Mouse (Mus musculus) embryonic facial prominence, embryonic 12.5 days (tissue): ENCODE measurements around the gene St3gal4. TPM values are rescaled to one million over a fixed set of nuclear protein-coding genes. Genes with fewer than 3 reads are reported as not detected.

ENCODE experiments used
- ATAC-seq: fragments of 200-750 bp; cut with Nextera tagmentation; 2 replicates; pipeline ENCODE4 v1.8.0; 2017; ENCODE audit not compliant: insufficient number of reproducible peaks, insufficient read depth, low FRiP score, low TSS enrichment
- H3K27ac ChIP-seq: fragments of 300-500 bp; sonication (generic); 2 replicates; pipeline ENCODE4 v1.5.1; 2016; ENCODE audit warnings: mild to moderate bottlenecking
- H3K27me3 ChIP-seq: fragments of 300-500 bp; sonication (generic); 2 replicates; pipeline ENCODE4 v1.6.1; 2016; ENCODE audit warnings: mild to moderate bottlenecking, moderate library complexity
- H3K36me3 ChIP-seq: fragments of 300-500 bp; sonication (generic); 2 replicates; pipeline ENCODE4 v1.6.1; 2016; ENCODE audit warnings: mild to moderate bottlenecking
- H3K4me1 ChIP-seq: fragments of 300-500 bp; sonication (generic); 2 replicates; pipeline ENCODE4 v1.6.1; 2016
- H3K4me2 ChIP-seq: fragments of 300-500 bp; sonication (generic); replicated peaks from 2 replicates; pipeline ENCODE4 v1.6.1; 2016; ENCODE audit warnings: mild to moderate bottlenecking, moderate library complexity
- H3K4me3 ChIP-seq: fragments of 300-500 bp; sonication (generic); 2 replicates; pipeline ENCODE4 v1.5.1; 2016; ENCODE audit warnings: mild to moderate bottlenecking
- H3K9ac ChIP-seq: fragments of 300-500 bp; sonication (generic); 2 replicates; pipeline ENCODE4 v1.6.1; 2016; ENCODE audit warnings: mild to moderate bottlenecking, moderate library complexity
- H3K9me3 ChIP-seq: fragments of 300-500 bp; sonication (generic); 2 replicates; pipeline ENCODE4 v1.6.1; 2016; ENCODE audit warnings: mild to moderate bottlenecking, moderate library complexity
- WGBS: fragments of 180-500 bp; shearing (Covaris S2); methylation state at CpG from one replicate; pipeline ENCODE4 v1.1.7; 2016; 5-methylcytosine and 5-hydroxymethylcytosine counted together
- polyA plus RNA-seq: library from polyadenylated mRNA; unstranded; fragments of >200 nt; fragmentation: Nextera tagmentation; extraction: Ambion mirVana; gene quantifications from 2 replicates; pipeline ENCODE4 v1.2.1, GENCODE M21; 2016

St3gal4 gene
- polyA plus RNA-seq, 1 experiment from 2014 or later: 32.4 TPM

- H3K36me3 ChIP-seq: no peaks in the 10 kb centered on the region
- H3K4me1 ChIP-seq: peaks cover 12% of the 10 kb centered on the region
- H3K27ac ChIP-seq: no peak overlapping the region
- no peaks in the 10 kb centered on the region for H3K27me3 ChIP-seq
- no peak overlapping the region for H3K4me2 ChIP-seq
- H3K4me3 ChIP-seq: no peak overlapping the region
- H3K9me3 ChIP-seq: no peaks in the 10 kb centered on the region
- no peak overlapping the region for H3K9ac ChIP-seq
- no peak for ATAC-seq
- WGBS: 50% methylated on average over 5 of the region's 5 CpGs
Observed at GRCm38 (mm10) chr9:35039846-35040245, 79.2 kb downstream of the St3gal4 start.

- Histone ChIP-seq H3K9me3 (no peaks in the 10 kb centered on the region), H3K4me2 (no peak overlapping the region), H3K36me3 (no peaks in the 10 kb centered on the region), H3K9ac (no peak overlapping the region), H3K27ac (no peak overlapping the region; the same call in 1 of the 2 replicates), H3K4me3 (no peak overlapping the region), H3K4me1 (0 out of 2 replicates have a peak, but pooled peaks cover 4% of the 10 kb centered on the region), H3K27me3 (no peaks in the 10 kb centered on the region)
- no peak for ATAC-seq
- WGBS: 64% methylated on average over 7 of the region's 7 CpGs
Observed at GRCm38 (mm10) chr9:35038922-35039586, 80.0 kb downstream of the St3gal4 start.

GRCm38 (mm10) chr9:35035074-35035473 lies 84.0 kb downstream of the St3gal4 start:
- Histone ChIP-seq H3K4me1 (peaks cover 3% of the 10 kb centered on the region; the same call in 1 of the 2 replicates), H3K9ac (no peak overlapping the region), H3K36me3 (no peaks in the 10 kb centered on the region), H3K27me3 (no peaks in the 10 kb centered on the region), H3K27ac (no peak overlapping the region), H3K4me2 (no peak overlapping the region), H3K9me3 (no peaks in the 10 kb centered on the region), H3K4me3 (no peak overlapping the region)
- WGBS: 49% methylated on average over 14 of the region's 14 CpGs
- ATAC-seq: no peak

- no peak for ATAC-seq
- Histone ChIP-seq H3K27ac (no peak overlapping the region), H3K4me3 (no peak overlapping the region), H3K4me1 (peaks cover 3% of the 10 kb centered on the region; the same call in 1 of the 2 replicates), H3K9ac (no peak overlapping the region), H3K36me3 (no peaks in the 10 kb centered on the region), H3K9me3 (no peaks in the 10 kb centered on the region), H3K27me3 (no peaks in the 10 kb centered on the region), H3K4me2 (no peak overlapping the region)
- 64% methylated on average over 6 of the region's 6 CpGs for WGBS
Observed at GRCm38 (mm10) chr9:35032457-35032856, 86.6 kb downstream of the St3gal4 start.

- Histone ChIP-seq H3K36me3 (no peaks in the 10 kb centered on the region), H3K9me3 (no peaks in the 10 kb centered on the region), H3K4me2 (no peak overlapping the region), H3K9ac (no peak overlapping the region), H3K4me1 (peaks cover 13% of the 10 kb centered on the region), H3K27me3 (no peaks in the 10 kb centered on the region), H3K27ac (no peak overlapping the region), H3K4me3 (no peak overlapping the region)
- ATAC-seq: no peak
- WGBS: 75% methylated on average over 5 of the region's 5 CpGs
Observed at GRCm38 (mm10) chr9:35030823-35031222, 88.2 kb downstream of the St3gal4 start.

DNA sequence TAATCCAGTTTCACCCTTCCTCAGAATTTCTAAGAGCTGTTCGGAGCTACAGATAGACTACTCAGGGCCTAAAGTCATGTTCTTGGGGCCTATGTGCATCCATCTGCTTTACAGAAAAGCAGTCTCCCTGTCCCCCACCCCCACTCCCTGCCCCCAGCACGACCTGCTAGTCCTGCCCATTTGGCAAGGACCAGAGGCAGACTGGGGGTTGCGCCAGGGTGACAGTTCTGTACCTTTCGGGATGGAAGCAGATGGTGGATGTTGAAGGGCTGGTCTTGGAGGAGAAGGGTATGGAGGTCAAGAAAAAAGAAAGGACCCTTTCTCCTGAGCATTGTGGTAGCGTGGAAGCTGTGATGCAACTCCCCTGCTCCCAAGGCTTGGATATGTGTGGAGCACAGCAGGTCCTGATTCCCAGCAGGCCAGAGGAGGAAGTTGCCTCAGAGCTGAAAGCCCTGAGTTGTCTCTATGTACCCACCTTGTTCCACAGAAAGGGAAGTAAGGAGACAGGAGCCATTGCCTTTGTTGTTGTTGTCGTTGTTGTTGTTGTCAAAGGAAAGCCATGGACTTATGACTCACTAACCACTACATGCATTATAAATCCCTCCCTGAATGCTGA lies 91.6 kb downstream of the St3gal4 start:
- Histone ChIP-seq H3K27ac (no peak overlapping the region), H3K27me3 (0 out of 2 replicates have a peak, but pooled peaks cover 7% of the 10 kb centered on the region), H3K36me3 (no peaks in the 10 kb centered on the region), H3K9me3 (no peaks in the 10 kb centered on the region), H3K4me1 (peaks cover 29% of the 10 kb centered on the region), H3K9ac (no peak overlapping the region), H3K4me2 (no peak overlapping the region), H3K4me3 (no peak overlapping the region)
- 87% methylated on average over 6 of the region's 6 CpGs for WGBS
- no peak for ATAC-seq

GRCm38 (mm10) chr9:35026897-35027311 lies 92.2 kb downstream of the St3gal4 start:
- H3K27ac ChIP-seq: no peak overlapping the region
- 0 out of 2 replicates have a peak, but pooled peaks cover 7% of the 10 kb centered on the region for H3K27me3 ChIP-seq
- H3K4me3 ChIP-seq: no peak overlapping the region
- no peak overlapping the region for H3K9ac ChIP-seq
- H3K9me3 ChIP-seq: no peaks in the 10 kb centered on the region
- no peak overlapping the region for H3K4me2 ChIP-seq
- no peak for ATAC-seq
- WGBS: 51% methylated on average over 6 of the region's 6 CpGs
- no peaks in the 10 kb centered on the region for H3K36me3 ChIP-seq
- peaks cover 29% of the 10 kb centered on the region for H3K4me1 ChIP-seq

GRCm38 (mm10) chr9:35026311-35026710 lies 92.8 kb downstream of the St3gal4 start:
- Histone ChIP-seq H3K9ac (no peak overlapping the region), H3K9me3 (no peaks in the 10 kb centered on the region), H3K4me1 (peaks cover 26% of the 10 kb centered on the region), H3K36me3 (no peaks in the 10 kb centered on the region), H3K4me3 (no peak overlapping the region), H3K27ac (no peak overlapping the region), H3K4me2 (no peak overlapping the region), H3K27me3 (0 out of 2 replicates have a peak, but pooled peaks cover 7% of the 10 kb centered on the region)
- 44% methylated on average over 6 of the region's 6 CpGs for WGBS
- no peak for ATAC-seq

- Histone ChIP-seq H3K9me3 (no peaks in the 10 kb centered on the region), H3K27ac (no peak overlapping the region), H3K4me2 (peak overlapping the region; percentile 56), H3K9ac (peak overlapping the region; percentile 38; the same call in 1 of the 2 replicates), H3K4me3 (peak overlapping the region; percentile 31), H3K27me3 (0 out of 2 replicates have a peak, but pooled peaks cover 10% of the 10 kb centered on the region), H3K36me3 (no peaks in the 10 kb centered on the region), H3K4me1 (peaks cover 26% of the 10 kb centered on the region)
- ATAC-seq: peak; percentile 55
- 2% methylated on average over 25 of the region's 25 CpGs for WGBS
Observed at GRCm38 (mm10) chr9:35024591-35025496, 94.2 kb downstream of the St3gal4 start.

GRCm38 (mm10) chr9:35021744-35022143 lies 97.3 kb downstream of the St3gal4 start:
- 80% methylated on average over 1 of the region's 1 CpGs for WGBS
- Histone ChIP-seq H3K9ac (no peak overlapping the region), H3K9me3 (no peaks in the 10 kb centered on the region), H3K4me2 (no peak overlapping the region), H3K4me1 (peaks cover 34% of the 10 kb centered on the region), H3K4me3 (no peak overlapping the region), H3K27ac (no peak overlapping the region), H3K27me3 (0 out of 2 replicates have a peak, but pooled peaks cover 11% of the 10 kb centered on the region), H3K36me3 (no peaks in the 10 kb centered on the region)
- no peak for ATAC-seq

DNA sequence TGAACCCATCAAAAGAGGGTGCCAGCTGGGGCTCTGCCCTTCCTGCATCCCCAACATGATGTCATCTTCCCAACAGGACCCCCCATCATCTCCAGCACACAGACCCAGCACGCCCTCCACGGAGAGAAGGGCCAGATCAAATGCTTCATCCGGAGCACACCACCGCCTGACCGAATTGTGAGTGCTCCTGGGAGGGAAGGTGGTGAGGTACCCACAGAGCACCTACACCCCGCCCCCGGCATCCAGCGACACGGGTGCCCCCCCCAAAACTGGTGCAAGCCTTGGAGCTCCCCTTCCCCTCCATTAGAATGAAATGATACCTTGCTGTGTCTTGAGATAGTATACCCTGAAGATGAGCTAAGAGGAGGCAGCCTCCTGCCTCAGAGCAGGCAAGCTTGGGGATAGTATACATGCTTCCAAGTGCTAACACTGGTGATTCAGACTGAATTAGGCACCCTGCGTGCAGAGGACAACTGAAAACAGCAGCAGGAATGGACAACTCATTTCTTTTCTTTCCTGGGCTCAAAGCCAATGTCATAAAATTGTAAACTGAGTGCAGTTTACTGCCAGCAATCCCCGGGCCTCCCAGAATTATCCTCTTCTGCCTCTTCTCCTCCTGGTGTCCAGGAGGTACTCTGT lies 98.9 kb downstream of the St3gal4 start:
- Histone ChIP-seq H3K27ac (no peak overlapping the region), H3K36me3 (no peaks in the 10 kb centered on the region), H3K4me2 (no peak overlapping the region), H3K27me3 (0 out of 2 replicates have a peak, but pooled peaks cover 8% of the 10 kb centered on the region), H3K9ac (no peak overlapping the region), H3K9me3 (no peaks in the 10 kb centered on the region), H3K4me1 (peaks cover 18% of the 10 kb centered on the region), H3K4me3 (no peak overlapping the region)
- WGBS: 64% methylated on average over 11 of the region's 11 CpGs
- no peak for ATAC-seq
